ENCODE assay signal across 8 mouse cellular contexts in the genomic region with DNA sequence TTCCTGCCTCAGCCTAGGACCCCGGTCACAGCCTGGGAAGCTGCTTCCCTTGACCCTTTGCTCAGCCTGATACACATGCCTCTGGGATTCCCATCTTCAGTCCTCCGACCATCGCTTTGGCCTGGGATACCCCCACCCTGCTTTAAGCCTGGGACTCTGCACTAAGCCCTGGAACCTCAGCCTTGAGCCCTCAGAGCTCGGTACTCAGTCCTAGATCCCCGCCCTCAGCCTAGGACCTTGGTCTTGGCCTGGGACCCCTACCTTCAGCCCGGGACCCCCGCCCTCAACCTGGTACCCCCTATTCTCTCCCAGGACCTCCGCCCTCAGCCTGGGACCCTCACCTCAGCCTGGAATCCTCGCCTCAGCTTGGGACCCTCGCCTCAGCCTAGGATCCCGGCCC. TPM values are rescaled to one million over a fixed set of nuclear protein-coding genes. Genes with fewer than 3 reads are reported as not detected.
DNase-seq lines count a peak whose midpoint lies in the region; ATAC-seq and TF ChIP-seq lines count a peak whose summit lies in the region.

No protein-coding gene starts in this region.

- peak overlapping the region; percentile 73 for H3K4me3 ChIP-seq in heart, adult 2 months
- H3K4me3 ChIP-seq in bone marrow, adult 2 months (replicated peaks; ENCODE audit: control insufficient read depth, low read depth, low read length): peak overlapping the region; percentile 63
- peak overlapping the region; percentile 71 for H3K4me3 ChIP-seq in heart, embryonic 16.5 days (ENCODE audit: low read length)

- TF ChIP-seq EP300 in heart, adult 2 months (IDR thresholded peaks at IDR 0.05; ENCODE audit: insufficient read depth, low read depth, low read length): no peak

- 21% methylated on average over 11 of the region's 11 CpGs for WGBS in heart, adult 2 months
- 26% methylated on average over 11 of the region's 11 CpGs for WGBS in bone marrow, adult 2 months
- WGBS in heart, embryonic 16.5 days: 14% methylated on average over 11 of the region's 11 CpGs

- no peak for TF ChIP-seq CTCF in heart, adult 2 months (IDR thresholded peaks at IDR 0.05)
- no peak for TF ChIP-seq CTCF in bone marrow, adult 2 months (IDR thresholded peaks at IDR 0.05; ENCODE audit: control insufficient read depth, insufficient read depth, low read length)

- H3K27me3 ChIP-seq in heart, adult 2 months (ENCODE audit: control insufficient read depth, insufficient read depth, low read length): no peaks in the 10 kb centered on the region
- no peaks in the 10 kb centered on the region; the same call in 1 of the 2 replicates for H3K27me3 ChIP-seq in heart, embryonic 16.5 days (ENCODE audit: control insufficient read depth, insufficient read depth, low read length)

- ATAC-seq in heart, embryonic 16.5 days (replicated peaks; ENCODE audit: extremely low read depth, insufficient read depth, low FRiP score): no peak

- H3K9ac ChIP-seq in heart, adult 2 months (ENCODE audit: low read depth, low read length): peak overlapping the region; percentile 96
- peak overlapping the region; percentile 88 for H3K9ac ChIP-seq in heart, embryonic 16.5 days (ENCODE audit: low read length)

- H3K4me2 ChIP-seq in heart, embryonic 16.5 days (ENCODE audit: low read depth, low read length): peak overlapping the region; percentile 100

- peak overlapping the region; percentile 40; the same call in 1 of the 2 replicates for H3K27ac ChIP-seq in heart, adult 2 months
- H3K27ac ChIP-seq in bone marrow, adult 2 months (ENCODE audit: control insufficient read depth, insufficient read depth, low read depth, low read length, poor library complexity): no peak overlapping the region
- H3K27ac ChIP-seq in heart, embryonic 16.5 days (ENCODE audit: low read length): no peak overlapping the region

- no peaks in the 10 kb centered on the region for H3K9me3 ChIP-seq in heart, embryonic 16.5 days (replicated peaks; ENCODE audit: control insufficient read depth, low read length)

- no peak for TF ChIP-seq POLR2A in heart, adult 2 months (IDR thresholded peaks at IDR 0.05; ENCODE audit: insufficient read depth, low read depth, low read length)
- no peak for TF ChIP-seq POLR2A in bone marrow, adult 2 months (IDR thresholded peaks at IDR 0.05; ENCODE audit: borderline replicate concordance, control insufficient read depth, low read depth, low read length)

- intact Hi-C loops in heart, adult 2 months (cut with DNase I): loop anchor here (5.0 kb wide), 2 partner anchors 61 to 124 kb away; no protein-coding TSS in a partner anchor

- DNase-seq in heart, adult 2 months: no peak
- DNase-seq in heart, adult 9 months (ENCODE audit: low spot score in 2 of 2): no peak
- peak; percentile 12 for DNase-seq in lung, postnatal 10 days
- DNase-seq in right cerebral cortex, adult 2 months (ENCODE audit: low spot score in 2 of 2): no peak
- DNase-seq in right cerebral cortex, postnatal 10 days (ENCODE audit: low spot score in 2 of 2): no peak
- no peak for DNase-seq in gastrocnemius, postnatal 4 days (ENCODE audit: low spot score in 2 of 2)

- no peaks in the 10 kb centered on the region for H3K79me2 ChIP-seq in heart, adult 2 months (replicated peaks; ENCODE audit: control insufficient read depth, insufficient read depth, low read length)

- no peaks in the 10 kb centered on the region for H3K36me3 ChIP-seq in heart, adult 2 months (ENCODE audit: control insufficient read depth, insufficient read depth, low read length)
- no peaks in the 10 kb centered on the region for H3K36me3 ChIP-seq in heart, embryonic 16.5 days (ENCODE audit: control insufficient read depth, insufficient read depth)

- no peaks in the 10 kb centered on the region for H3K4me1 ChIP-seq in heart, adult 2 months (ENCODE audit: control insufficient read depth, insufficient read depth, low read length)
- no peaks in the 10 kb centered on the region; the same call in 1 of the 2 replicates for H3K4me1 ChIP-seq in bone marrow, adult 2 months (ENCODE audit: control insufficient read depth, insufficient read depth, low read length)
- H3K4me1 ChIP-seq in heart, embryonic 16.5 days (ENCODE audit: control insufficient read depth, insufficient read depth, low read length): peaks cover 16% of the 10 kb centered on the region

RNA-seq across cellular contexts. Expression of a gene that starts 0.5 kb away (rescaled TPM):
- total RNA-seq in heart, adult 2 months (2021): 1 to 10 TPM; 3.8 TPM
- 4.0 and 4.9 TPM in 2 replicates for polyA plus RNA-seq in heart, adult 2 months (2012; rRNA removed)
- polyA plus RNA-seq in bone marrow, adult 2 months (2011; ENCODE audit: insufficient read depth, insufficient read length, low replicate concordance, missing spikeins): 2.8 and 4.3 TPM in 2 replicates
- polyA plus RNA-seq in heart, embryonic 16.5 days (2015; fragmentation: Nextera tagmentation; extraction: Ambion mirVana): 11.7 and 11.9 TPM in 2 replicates
- total RNA-seq in gastrocnemius, postnatal 4 days (2021): 10 to 100 TPM; 10.3 to 10.9 TPM
